Mouse (Mus musculus) left cerebral cortex, adult 8-10 months (tissue): Measurements from ENCODE around the gene Atp5g2. TPM values are rescaled to one million over a fixed set of nuclear protein-coding genes. Genes with fewer than 3 reads are reported as not detected.

Source experiments
- DNase-seq, 2 experiments: peaks; one replicate each; pipeline ENCODE4 v3.0.0; 2022; ENCODE audit warnings: low spot score in 2 of 2
- total RNA-seq, 4 experiments: library from RNA; stranded (reverse); gene quantifications; 2 replicates each; pipeline ENCODE4 v1.2.4; 2022

Atp5g2 gene
- total RNA-seq: 10 to 100 TPM in 3 of 4 experiments, 1 to 10 TPM in 1; 8.4 to 19.1 (median 13.2) TPM

DNA sequence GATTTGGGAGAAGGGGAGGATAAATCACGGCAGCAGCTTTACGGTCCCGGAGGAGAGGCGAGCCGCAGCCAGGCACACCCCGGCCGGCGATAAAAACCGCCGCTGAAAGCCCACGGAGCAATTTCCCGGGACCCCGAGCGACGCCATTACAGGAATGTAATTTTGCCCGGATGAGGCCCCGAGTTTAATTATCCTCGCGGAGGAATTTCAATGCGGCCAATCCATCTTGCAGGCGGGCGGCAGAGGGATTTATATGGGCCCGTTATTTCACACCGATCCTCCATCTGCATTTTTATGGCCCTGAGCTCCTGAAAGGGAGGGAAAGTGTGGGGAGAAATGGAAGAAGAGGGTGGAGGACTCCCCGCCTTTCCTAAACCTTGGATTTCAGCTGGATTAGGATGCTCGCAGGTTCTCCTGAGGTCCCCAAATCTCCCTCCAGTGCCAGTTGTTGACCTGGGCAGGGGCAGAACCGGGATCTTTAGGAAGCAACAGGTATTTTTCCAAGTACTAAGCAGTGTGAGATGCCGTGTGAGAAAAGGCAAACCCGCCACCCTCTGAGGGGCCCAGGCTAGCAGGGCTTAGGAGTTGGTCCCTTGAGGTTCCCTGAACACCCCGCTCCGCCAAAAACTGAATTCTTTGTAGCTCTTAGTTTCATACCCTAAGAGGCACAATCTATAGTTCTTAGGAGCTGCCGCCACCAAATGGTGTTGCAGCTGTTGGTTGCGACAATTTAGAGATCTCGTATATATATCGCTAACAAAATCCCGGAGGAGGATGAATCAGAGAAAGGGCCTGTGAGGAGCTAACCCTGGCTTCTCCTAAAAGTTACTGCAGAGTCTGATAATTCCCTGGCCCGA, at the start of gene Atp5g2:
Atp5g2 (minus strand) TSS at position 138 of the 857 bp plus-strand sequence.
- DNase-seq: peak; percentile 32 to 43

DNA sequence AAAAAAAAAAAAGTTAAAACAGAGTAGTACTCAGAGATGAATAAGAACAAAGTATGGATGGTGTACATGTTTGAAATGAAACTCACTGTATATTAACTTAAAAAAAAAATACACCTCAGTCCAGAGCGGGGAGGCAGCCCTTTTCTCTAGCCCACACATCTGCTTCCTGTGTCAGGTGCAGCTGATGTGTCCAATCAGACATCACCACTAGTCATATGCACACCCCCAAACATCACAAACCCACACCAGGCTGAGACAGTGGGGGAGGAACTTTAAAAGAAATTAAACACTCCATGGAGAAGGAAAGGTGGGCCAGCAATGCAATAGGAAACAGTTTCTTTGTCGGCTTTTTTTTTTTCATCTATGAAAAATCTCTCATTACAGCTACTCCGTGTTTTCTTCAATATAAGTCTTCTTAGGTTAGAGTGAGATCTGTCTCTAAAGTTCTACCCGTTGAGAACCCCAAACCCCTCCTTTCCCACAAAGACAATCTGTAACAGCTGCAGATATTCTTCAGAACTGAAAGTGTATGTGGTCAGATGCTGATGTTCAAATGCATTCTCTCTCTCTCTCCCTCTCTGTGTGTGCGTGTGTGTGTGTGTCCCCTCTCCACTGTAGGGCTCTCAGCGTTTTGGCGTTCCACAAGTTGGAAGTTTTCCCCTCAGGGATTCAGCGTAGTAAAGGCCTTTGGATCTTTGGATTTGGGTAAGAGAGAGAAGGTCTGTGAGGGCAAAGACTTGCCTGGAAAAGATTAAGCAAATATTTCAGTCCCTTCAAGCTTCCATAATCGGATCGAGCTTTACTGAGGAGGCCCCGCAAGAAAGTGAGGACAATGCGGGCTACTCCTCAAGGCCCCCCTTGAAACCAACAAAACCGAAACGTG, 49.1 kb upstream of the Atp5g2 start:
- no peak for DNase-seq

DNA sequence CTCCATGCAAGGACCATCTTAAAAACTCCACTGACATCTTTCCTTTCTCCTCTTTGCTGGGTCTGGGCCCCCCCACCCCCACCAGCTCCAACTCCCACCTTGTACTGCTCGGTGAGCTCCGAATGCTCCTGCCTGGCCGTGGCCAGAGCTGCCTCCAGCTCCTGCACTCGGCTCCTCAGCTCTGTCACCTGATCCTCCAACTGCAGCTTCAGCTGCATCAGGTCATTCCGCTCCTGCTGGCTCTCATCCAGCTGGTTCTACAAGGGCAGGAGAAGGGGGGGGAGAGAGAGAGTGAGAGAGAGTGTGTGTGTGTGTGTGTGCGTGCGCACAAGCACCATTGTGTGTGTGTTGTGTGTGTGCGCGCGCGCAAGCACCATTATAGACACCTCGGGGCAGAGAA, 44.0 kb upstream of the Atp5g2 start:
- no peak for DNase-seq

DNA sequence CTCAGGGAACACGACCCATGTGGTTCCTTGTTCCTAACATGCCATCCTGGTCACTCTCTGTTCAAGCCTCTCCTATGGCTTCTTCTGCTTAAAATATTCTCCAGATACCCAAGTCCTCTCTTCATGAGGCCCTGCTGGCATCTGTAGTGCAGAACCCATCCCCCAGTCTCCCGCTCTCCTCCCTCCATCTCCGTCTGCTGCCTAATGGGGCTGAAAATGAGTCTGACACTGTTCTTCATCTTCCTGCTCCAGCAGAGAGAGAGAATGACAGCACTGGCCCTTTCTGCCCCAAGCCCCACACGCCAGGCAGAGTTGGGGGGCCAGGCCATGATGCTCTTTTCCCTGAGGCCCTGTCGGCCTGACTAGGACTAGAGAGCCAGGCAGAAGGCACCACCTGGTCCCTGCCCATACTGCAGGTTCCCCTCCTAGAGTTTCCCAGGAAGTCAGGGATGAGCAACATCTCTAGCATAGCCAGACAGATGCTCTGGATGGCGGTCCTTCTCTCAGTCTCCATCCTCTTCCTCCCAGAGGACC, 35.7 kb upstream of the Atp5g2 start:
- no peak for DNase-seq

DNA sequence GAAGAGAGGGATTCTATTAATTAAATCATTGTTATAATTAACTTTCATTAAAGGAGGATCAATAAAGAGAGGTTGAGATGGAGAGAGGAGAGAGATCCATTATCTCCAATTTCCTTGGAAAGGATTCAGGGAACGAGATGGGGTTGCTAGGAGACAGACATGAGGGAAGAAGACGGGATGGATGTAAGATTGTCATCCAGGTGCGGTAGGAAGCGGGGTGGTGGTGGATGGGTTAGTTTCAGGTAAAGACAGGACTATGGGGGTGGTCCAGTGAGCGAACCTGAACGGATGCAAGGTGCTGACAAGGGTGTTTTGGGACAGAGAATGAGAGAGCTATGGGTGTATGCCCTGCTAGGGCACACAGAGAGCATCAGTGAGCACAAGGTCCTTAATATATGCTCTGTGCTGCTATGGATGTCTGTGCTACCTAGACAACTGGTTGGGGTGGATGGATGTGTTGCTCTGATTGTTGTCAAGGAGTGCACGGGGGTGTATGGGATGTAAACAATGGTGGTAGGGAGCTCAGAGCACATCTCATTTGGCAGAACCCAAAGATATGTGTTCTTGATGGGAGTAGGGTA, 33.9 kb upstream of the Atp5g2 start:
- no peak for DNase-seq

DNA sequence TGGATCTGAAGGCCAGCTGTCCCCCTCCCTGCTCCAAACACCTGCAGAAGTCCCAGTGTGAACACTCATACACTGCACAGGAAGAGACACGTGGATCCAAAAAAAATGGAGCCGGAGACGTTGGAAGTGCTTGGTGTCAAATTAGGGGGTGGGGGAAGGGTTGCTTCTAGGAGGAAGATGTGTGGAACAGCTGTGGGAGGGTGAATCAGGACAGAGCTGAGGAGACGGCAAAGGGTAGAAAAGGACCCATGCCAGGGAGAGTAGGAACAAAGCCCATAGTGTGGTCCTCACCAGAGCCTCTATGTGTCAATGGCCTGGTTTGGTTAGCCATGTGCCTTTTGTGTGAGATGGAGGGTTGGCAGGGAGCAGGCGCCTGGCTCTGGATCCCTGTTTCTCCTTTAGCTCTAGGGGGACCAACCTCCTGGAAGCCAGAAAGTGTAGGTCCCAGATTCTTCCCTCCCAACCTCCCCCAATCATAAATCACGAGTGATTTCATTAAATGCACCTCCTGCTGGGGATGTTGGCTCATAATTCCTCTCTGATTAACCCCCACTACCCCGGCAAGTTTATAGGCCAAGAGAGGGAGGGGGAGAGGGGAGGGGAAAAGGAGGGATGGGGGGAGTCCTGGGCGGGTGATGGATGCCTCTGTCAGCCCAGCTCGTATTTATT, 33.2 kb upstream of the Atp5g2 start:
- DNase-seq: no peak

DNA sequence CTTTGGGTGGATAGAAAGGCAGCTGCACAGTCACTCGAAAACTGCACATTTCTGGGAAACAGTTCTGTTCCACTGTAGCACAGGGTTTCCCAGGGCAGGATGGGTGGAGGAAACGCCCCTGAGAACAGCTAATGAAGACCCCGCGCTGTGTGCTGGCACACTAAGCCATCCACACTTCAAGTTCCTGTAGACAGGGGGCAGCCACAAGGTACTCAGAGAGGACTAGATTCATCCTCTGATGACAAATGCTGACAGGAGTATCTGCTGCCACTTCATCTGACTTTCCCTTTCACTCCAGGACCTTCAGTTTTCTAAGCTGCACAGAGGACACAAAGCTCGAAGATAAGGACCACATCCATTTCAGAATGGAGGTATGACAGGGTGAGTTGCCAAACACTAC, 32.7 kb upstream of the Atp5g2 start:
- no peak for DNase-seq

DNA sequence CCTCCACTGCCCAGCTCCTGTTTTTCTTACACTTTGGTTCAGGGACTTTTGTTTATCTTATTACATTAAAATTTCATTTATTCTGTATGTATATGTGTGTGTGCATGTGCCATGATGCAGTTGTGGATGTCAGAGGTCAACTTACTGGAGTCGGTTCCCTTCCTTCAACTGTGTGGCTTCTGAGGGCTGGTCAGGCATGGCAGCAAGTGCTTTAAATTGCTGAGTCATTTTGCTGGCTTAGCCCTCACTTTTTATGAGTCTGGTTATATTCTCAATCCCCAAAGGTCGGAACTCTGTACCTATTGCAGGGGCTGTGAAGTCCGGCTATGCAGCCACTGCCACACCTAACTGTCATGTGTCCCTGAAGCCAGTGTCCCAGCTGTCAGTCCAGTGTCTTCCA, 30.8 kb upstream of the Atp5g2 start:
- no peak for DNase-seq

DNA sequence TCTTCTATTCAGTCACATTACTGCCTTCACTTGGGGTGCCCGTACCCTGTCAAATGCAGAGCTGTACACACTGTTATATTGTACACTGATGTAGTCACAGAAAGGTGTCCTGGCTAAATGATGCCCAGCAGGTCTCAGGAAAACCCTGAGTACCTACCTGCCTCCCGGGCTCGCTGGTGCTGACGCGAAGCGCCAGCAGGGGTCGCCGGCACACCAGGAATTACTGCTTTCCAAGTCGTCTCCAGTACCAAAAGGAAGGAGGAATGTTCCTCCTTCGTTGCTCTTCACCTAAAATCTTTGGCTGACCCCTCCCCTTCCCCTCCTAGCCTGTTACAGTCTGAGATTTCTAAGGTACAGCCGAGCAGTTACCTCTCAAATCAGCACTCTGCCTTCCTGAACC, 26.0 kb upstream of the Atp5g2 start:
- peak; percentile 52 to 90 for DNase-seq

DNA sequence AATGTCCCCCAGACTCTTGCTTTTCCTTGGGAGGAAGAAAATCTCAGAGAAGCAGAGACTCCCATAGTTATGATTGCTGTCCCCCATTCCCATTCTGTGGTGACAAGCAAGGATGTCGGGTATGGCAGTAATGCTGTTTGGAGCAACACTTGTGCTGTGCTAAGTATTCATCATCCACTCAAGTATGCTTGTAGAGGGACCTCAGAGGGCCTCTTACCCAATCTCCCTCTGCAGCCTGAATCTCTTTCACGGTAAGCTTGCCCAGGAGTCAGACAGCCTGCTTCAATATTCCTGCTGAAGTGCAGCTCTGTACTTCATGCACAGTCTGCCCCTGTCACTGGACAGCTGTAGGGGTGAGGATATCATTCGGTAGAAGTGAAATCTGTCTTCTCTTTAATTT, 24.7 kb upstream of the Atp5g2 start:
- no peak for DNase-seq

DNA sequence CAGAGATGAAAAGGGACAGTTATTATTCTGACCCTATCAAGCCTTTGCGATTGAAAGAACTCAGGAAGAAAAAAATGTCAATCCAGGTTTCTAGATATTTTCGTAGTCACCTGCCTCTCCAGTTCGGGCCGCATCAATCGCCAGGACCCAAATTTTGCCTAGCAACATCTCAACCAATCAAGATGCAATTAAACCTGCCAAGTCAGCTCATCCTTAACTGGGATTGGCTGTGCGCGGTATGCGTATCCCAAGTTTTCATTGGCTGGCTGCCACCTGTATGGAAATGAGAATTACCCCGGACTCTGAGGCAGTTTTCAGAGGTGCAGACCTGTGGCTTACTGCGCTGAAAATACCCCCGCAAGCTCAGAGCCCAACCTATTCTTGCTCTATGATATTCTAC, 21.4 kb upstream of the Atp5g2 start:
- DNase-seq: peak; percentile 53 to 78

DNA sequence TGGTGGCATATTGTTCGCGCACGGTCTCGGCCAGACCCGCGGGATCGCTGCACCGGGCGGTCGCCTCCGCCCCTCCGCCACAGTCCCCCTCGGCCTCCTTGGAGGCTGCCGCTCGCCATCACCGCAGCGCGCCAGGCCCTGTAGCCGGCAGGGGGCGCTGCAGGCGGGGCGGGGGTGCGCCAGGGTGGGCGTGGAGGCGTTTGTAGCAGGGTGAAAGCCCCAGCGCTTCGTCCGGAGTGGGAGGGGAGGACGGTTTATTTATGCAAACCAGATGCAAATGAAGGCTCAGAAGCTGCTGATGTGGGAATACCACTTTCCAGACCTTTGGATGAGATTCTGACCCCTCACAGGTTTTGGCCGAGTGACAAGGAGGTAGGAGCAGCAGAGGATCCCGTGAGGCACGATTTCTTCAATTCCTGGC, 20.8 kb upstream of the Atp5g2 start:
- DNase-seq: peak; percentile 52 to 63

DNA sequence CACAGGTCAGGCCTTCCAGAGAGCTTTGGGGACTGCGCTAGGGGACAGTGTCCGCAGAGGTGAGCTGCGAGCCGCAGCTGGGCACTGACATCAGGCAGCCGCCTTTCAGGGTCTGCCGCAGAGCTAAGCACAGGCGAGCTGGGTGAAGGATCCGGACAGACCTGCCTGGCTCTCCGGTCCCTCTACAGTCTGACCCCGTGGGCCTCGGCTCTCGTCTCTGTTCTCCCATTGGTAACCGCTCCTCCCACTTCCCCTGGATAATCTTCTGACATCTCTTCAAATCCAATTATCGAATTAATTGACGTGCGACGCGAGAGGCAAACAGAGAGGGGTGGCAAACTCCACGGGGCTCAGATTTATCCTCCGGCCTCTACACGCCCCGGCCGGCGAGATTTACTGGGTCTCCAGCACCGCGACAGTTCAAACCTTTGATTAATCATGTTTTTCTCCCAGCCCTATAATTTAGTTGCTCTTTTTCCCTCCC, 20.2 kb upstream of the Atp5g2 start:
- no peak for DNase-seq

DNA sequence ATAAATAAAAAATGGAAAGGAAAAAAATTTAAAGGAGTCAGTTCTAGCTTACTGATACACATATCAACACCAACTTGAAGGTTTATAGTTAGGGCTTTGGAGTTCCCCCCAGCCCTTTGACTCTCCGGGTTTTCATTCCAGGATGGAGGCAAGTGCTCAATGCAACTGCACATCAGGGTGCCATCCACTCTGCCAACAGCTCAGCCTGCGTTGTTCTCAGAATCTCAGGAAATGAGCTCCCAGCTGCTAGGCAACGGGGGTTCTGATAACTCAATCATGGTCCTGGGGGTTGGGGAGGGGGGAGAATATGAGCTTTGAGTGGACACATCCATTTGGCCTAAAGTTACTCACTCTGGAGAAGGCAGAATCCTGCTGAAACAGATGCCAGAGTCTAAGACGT, 13.6 kb upstream of the Atp5g2 start:
- DNase-seq: no peak

DNA sequence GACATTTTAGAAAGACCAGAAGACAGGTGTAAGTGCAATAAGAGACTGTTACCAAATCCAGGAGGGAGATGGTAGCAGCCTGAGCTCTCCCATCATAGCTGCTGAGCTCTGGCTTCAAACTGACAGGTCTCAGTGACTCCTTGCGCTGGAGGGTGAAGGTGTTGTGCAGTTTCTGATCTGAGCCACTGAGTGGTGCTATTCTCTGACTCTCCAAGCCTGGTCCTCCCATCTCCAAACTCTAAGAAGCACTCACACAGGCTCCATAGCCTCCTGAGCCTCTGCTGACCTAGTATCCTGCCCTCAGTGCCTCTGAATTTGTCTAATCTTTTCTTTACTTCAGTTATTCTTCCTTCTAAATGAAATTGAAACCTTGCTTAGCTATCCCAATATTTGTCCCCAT, 11.5 kb upstream of the Atp5g2 start:
- DNase-seq: no peak

DNA sequence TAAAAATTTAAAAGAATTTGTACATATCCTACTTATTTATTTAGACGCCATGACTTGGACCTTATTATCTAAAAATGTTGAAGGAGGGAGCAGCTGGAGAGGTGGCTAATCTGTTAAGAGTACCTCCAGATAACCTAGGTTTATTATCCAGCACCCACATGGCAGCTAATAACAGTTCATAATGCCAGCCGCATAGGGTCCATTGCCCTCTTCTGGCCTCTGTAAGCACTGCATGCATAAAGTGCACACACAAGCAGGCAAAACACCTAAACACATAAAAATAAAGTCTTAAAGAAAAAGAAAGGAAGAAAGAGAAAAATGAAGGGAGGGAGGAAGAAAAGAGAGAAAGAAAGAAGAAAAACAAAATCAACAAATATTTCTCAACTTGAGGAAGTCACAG, 4.2 kb upstream of the Atp5g2 start:
- DNase-seq: no peak

DNA sequence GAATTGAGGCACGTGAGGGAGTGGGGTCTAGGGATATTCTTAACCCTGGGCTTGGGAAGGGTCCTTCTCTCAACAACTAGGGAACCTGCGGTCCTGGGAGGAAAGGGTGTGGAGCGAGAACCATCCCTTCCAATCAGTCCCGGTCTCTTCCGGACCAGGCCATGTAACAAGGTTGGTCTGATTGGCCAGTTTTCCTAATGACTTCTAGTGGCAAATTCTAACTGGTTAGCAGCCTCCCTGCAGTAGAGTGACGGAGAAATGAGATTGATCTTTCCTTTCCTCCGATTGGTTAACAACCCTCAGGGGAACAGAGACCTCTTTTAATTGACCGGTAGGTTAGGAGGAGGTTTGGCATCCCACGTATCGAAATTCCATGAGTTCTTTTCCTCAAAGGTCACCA, 1.4 kb upstream of the Atp5g2 start:
- DNase-seq: peak in 1 of 2 experiments; percentile 61

DNA sequence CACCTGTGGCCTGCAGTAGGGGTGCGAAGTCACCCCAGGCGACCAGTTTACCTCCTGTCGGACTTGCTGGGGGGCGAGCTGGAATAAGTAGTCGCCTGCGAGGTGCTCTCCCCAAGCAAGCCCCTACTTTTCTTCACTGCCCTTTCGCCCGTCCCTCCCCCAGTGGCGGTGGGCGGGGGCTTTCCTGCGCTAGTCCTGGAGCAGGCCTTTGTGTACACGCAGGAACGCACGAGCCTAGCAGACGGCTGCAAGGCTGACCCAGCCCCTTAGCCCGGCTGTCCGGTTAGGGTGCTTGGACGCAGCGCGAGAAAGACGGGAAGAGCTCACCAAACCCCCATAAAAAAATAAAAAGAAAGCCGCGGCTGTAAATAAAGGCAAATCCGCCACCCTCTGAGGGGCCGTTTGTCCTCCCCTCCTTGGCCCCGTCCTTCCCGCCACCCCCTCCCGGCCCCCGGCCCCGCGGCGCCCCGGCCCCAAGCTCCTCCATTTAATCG, 384 bp downstream of the Atp5g2 start:
- DNase-seq: peak; percentile 48 to 71

DNA sequence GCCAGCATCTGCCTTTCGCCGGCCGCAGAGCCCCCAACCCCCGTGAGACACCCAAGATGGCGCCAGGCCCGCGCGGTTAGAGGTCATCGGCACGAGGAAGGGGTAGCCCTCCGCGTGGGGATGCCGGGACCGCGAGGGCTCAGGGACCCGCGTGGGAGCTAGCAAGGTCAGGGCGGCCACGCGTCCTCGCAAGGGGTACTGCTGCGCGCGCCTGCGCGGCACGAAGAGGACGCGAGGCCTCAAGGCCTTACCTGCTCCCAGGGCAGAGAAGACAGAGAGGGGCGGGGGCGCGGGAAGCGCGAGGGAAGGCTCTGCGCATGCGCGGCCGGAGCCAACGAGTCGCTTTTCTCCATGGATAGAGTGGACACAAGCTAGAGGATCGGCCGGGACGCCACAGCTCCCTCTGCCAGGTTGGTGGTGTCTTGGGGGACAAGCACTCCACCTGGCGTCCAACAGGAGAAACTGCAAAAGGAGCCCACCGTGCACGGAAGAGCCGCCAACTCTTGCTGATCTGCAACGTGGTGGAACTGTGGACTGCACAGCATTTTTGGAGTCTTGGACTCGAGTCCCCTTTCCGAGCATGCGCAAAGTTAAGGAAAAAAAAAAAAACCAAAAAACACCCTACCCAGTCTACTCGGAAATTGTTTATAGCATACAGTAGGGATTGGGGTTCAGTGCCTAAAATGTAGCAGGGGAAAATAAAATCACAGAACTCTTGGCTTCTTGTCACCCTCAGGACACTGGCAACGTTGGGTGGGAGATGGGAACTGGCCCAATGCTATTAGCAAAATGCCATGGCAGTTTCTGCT, 1.2 kb downstream of the Atp5g2 start:
- DNase-seq: peak; percentile 92 to 98

DNA sequence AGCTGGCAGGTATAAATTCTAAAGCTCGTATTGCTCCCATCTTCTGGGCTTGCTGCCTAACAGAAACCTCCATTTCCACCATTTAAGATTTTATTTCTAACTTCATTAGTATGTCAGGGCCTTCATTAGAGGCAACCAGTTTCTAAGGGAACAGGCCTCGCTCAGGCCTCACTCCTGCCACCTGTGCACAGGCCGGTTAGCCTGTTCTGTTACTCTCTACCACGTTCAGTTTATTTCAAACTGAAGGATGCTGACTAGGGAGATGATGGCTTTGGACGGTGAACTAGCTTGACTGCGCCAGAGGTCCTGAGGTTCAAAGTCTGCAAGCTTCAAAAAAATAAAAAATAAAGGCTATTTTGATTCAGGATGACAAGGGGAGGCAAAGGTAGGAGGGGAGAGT, 1.9 kb downstream of the Atp5g2 start:
- DNase-seq: no peak
